Mouse (Mus musculus) megakaryocyte, embryonic 14.5 days (primary cell): Measurements from ENCODE around the gene Smcr8.

ENCODE experiments used
- FLI1 ChIP-seq: IDR thresholded peaks from 2 replicates; pipeline ENCODE4 v1.6.1; 2012; ENCODE audit warnings: low read length, inconsistent platforms, mixed read lengths
- GATA1 ChIP-seq: IDR thresholded peaks from 3 replicates; pipeline ENCODE4 v1.6.1; 2012; ENCODE audit warnings: mixed read lengths, low read length, inconsistent platforms, borderline replicate concordance

DNA sequence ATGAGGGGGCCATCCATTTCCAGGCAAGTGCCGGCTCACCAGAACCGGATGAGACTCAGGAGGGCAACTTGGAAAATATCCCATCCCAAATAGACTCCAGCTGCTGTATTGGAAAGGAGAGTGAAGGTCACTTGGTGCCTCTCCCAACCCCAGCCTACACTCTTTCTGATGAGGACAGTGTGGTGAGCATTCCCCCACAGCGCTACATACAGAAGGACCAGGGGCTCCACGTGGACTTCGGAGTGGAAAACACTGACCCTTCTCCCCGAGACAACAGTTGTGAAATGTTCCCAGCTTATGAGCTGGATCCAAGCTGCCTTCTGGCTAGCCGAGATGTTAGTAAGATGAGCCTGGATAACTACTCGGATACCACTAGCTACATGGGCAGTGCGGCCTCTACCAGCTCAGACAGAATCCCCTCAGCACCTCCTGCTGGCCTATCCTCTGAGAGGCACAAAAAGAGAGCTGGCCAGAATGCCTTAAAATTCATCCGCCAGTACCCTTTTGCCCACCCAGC is 2.4 kb downstream of the Smcr8 start:
- TF ChIP-seq GATA1 = no peak
- TF ChIP-seq FLI1 = no peak
